Mouse (Mus musculus) skeletal muscle tissue, adult 2 months (tissue): Measurements from ENCODE around the gene Gm21789.
"Not testable (repeated sequence)": the region's sequence is repeated elsewhere in the genome, so short reads cannot be mapped to it uniquely, and the experiment has no call there.

Experiments used
- DNase-seq: peaks from one replicate; pipeline ENCODE4 v3.0.0-alpha.2; 2012; ENCODE audit warnings: low read depth, low spot score

Gene Gm21789

GRCm38 (mm10) chrX:32941468-32941867 is at the start of gene Gm21789:
Gene Gm21789, plus strand, starts transcription at chrX:32941768.
- DNase-seq, result not testable (repeated sequence)

- DNase-seq, result not testable (repeated sequence)
Observed at GRCm38 (mm10) chrX:32894325-32894724, 47.2 kb upstream of the Gm21789 start, which contains the start of gene Btbd35f30. Gene Btbd35f30, plus strand, starts transcription at chrX:32894625.

- not testable (repeated sequence) for DNase-seq
Observed at GRCm38 (mm10) chrX:32973597-32973996, 32.0 kb downstream of the Gm21789 start, which contains the start of gene Btbd35f5. Gene Btbd35f5, plus strand, starts transcription at chrX:32973897.
